Comparison of ENCODE assay signal across 18 mouse cellular contexts in genomic region chr3:123848663-123849062, GRCm38 (mm10).
"Had no signal": no experiment of that assay in that cellular context is flagged by ENCODE, and none has a peak within 500 bp of the region (broad histone marks: within the 10 kb centered on the region; RNA-seq: fewer than 3 reads in every experiment).

No protein-coding gene starts in this region.

- H3K27me3 ChIP-seq: lung, embryonic 15.5 days; megakaryocyte, embryonic 14.5 days; midbrain, embryonic 12.5 days; neural tube, embryonic 12.5 days had no signal

- DNase-seq: liver, postnatal 0 days; lung, adult 2 months; lung, postnatal 14 days; lung, postnatal 36 days; midbrain, embryonic 14.5 days; retina, postnatal 1 day; right cerebral cortex, adult 18-20 months; right cerebral cortex, postnatal 25 days; right cerebral cortex, postnatal 4 days; spleen, adult 18-20 months; thymus, adult 18-20 months; thymus, postnatal 14 days; thymus, postnatal 36 days had no signal

- H3K4me3 ChIP-seq: lung, embryonic 15.5 days; megakaryocyte, embryonic 14.5 days; midbrain, embryonic 10.5 days; midbrain, embryonic 12.5 days; neural tube, embryonic 12.5 days had no signal

- H3K4me2 ChIP-seq: lung, embryonic 15.5 days; midbrain, embryonic 12.5 days; neural tube, embryonic 12.5 days had no signal

- H3K36me3 ChIP-seq: lung, embryonic 15.5 days; midbrain, embryonic 10.5 days; midbrain, embryonic 12.5 days; neural tube, embryonic 12.5 days had no signal
